Mouse (Mus musculus) embryonic fibroblast, embryonic 13.5 days (primary cell): ENCODE results near the gene Bpifb9b. TPM values are rescaled to one million over a fixed set of nuclear protein-coding genes. Genes with fewer than 3 reads are reported as not detected.
"Not testable (repeated sequence)": the region's sequence is repeated elsewhere in the genome, so short reads cannot be mapped to it uniquely, and the experiment has no call there.

ENCODE experiments used
- H3K27ac ChIP-seq: 2 replicates; pipeline ENCODE4 v1.5.1; 2012; ENCODE audit warnings: low read length, control low read depth, inconsistent platforms; ENCODE audit not compliant: insufficient read depth
- H3K4me1 ChIP-seq: 2 replicates; pipeline ENCODE4 v1.6.1; 2011; ENCODE audit warnings: low read length; ENCODE audit not compliant: control insufficient read depth, insufficient read depth
- H3K4me3 ChIP-seq: 2 replicates; pipeline ENCODE4 v1.5.1; 2011; ENCODE audit warnings: mild to moderate bottlenecking, control low read depth, low read length; ENCODE audit not compliant: insufficient read depth
- CTCF ChIP-seq: IDR thresholded peaks from 2 replicates; pipeline ENCODE4 v1.5.1; 2011; ENCODE audit warnings: mild to moderate bottlenecking, control low read depth, low read length, moderate library complexity, borderline replicate concordance; ENCODE audit not compliant: insufficient read depth
- POLR2A ChIP-seq: IDR thresholded peaks from 2 replicates; pipeline ENCODE4 v1.6.1; 2011; ENCODE audit warnings: low read depth, mild to moderate bottlenecking, control low read depth, low read length, moderate library complexity
- polyA plus RNA-seq: library from polyadenylated mRNA; stranded (reverse); fragments of >200 nt; gene quantifications from 2 replicates; pipeline ENCODE4 v1.2.4, GENCODE M21; 2011; ENCODE audit warnings: low read depth; ENCODE audit not compliant: missing spikeins, insufficient read length

Gene Bpifb9b
- polyA plus RNA-seq, 1 experiment, result not detected

DNA sequence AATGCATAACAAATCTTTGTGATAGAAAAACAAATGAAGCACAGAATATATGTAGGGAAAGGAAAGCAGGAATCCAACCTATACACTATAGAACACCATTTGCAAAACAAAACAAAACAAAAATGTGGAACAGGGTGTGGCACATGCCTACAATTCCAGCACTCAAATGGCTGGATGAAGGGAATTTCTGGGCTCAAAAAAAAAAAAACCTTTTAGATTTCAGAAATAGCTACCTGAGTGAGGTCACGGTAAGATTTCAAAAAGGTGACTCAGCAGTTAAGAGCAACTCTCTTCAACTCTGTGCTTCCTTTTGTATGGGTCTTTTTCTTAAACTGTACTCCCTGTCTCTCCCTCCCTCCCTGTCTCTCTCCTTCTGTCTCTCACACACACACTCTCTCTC lies 31.1 kb downstream of the Bpifb9b start:
- Histone ChIP-seq H3K4me1 (no peaks in the 10 kb centered on the region), H3K27ac (no peak overlapping the region), H3K4me3 (no peak overlapping the region)
- TF ChIP-seq POLR2A (no peak), CTCF (no peak)

GRCm38 (mm10) chr2:154339356-154339755 lies 32.3 kb downstream of the Bpifb9b start:
- Histone ChIP-seq H3K27ac (no peak overlapping the region), H3K4me3 (no peak overlapping the region), H3K4me1 (no peaks in the 10 kb centered on the region)
- no peak for TF ChIP-seq POLR2A
- TF ChIP-seq CTCF, result no peak

DNA sequence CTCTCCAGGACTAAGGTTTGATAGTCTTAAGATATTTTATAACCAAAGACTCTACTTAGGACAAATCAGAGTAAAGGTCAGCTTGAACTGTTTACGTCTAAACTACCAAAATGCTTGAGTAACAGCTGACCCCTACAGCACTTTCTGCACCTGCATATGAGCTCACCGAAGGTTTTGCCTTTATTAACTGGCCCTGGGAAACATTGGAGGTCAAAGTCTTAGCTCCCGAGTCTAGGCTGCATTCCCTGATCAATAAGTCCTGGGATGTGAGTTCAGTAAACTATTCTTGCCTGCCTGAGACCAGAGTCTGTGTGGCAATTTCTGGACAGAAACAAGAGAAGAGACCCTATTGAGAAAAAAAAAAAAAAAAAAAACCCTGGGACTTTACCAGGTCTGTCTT lies 41.1 kb downstream of the Bpifb9b start:
- no peak overlapping the region for H3K4me3 ChIP-seq
- H3K27ac ChIP-seq, result no peak overlapping the region
- TF ChIP-seq CTCF (no peak), POLR2A (no peak)
- H3K4me1 ChIP-seq, result no peaks in the 10 kb centered on the region

DNA sequence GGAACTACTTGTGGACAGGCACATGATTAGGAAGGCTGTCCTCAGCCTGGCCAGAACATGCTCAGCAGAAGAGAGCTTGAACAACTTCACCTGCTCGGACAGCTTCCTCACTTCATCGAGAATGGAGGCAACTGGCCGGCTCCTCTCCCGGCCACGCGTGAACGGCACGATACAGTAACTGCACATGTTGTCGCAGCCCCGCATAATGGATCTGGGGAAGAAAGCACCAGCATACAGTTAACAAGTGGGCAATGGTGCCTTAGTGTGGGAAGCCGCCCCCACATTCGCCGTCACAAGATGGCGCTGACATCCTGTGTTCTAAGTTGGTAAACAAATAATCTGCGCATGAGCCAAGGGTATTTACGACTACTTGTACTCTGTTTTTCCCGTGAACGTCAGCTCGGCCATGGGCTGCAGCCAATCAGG lies 47.0 kb downstream of the Bpifb9b start:
- H3K4me3 ChIP-seq, result peak overlapping the region; percentile 26; the same call in 1 of the 2 replicates
- H3K27ac ChIP-seq, H3K4me1 ChIP-seq: not testable (repeated sequence)

GRCm38 (mm10) chr2:154367510-154367909 lies 60.5 kb downstream of the Bpifb9b start:
- Histone ChIP-seq H3K4me1 (no peaks in the 10 kb centered on the region), H3K4me3 (no peak overlapping the region), H3K27ac (no peak overlapping the region)
- no peak for TF ChIP-seq POLR2A
- no peak for TF ChIP-seq CTCF

Other genes starting within 250 kb of the Bpifb9b start
- not detected in 2 replicates for gene Bpifa3, start 176.9 kb upstream of the Bpifb9b start, polyA plus RNA-seq
- not detected in 2 replicates for gene Bpifa1, start 164.3 kb upstream of the Bpifb9b start, polyA plus RNA-seq
- gene Bpifa5, start 144.6 kb upstream of the Bpifb9b start, polyA plus RNA-seq, result not detected in 2 replicates
- not detected in 2 replicates for gene Bpifb1, start 116.4 kb upstream of the Bpifb9b start, polyA plus RNA-seq
- gene Bpifb5, start 83.5 kb upstream of the Bpifb9b start, polyA plus RNA-seq, result not detected in 2 replicates
- not detected in 2 replicates for gene Bpifb9a, start 49.4 kb upstream of the Bpifb9b start, polyA plus RNA-seq
- gene Cdk5rap1, start 65.8 kb downstream of the Bpifb9b start, polyA plus RNA-seq, result 9.3 and 10.0 TPM in 2 replicates
- gene Snta1, start 100.9 kb downstream of the Bpifb9b start, polyA plus RNA-seq, result 17.1 and 18.5 TPM in 2 replicates
- 36.8 and 47.6 TPM in 2 replicates for gene Cbfa2t2, start 129.3 kb downstream of the Bpifb9b start, polyA plus RNA-seq
- 1.9 TPM in 1 of 2 replicates, not detected in the other for gene 1700003F12Rik, start 239.9 kb downstream of the Bpifb9b start, polyA plus RNA-seq
- not detected in 2 replicates for gene Actl10, start 244.5 kb downstream of the Bpifb9b start, polyA plus RNA-seq